Mouse (Mus musculus): ENCODE measurements at regions not wholly inside any gene's neighbourhood (a gene's known extent, or its start where the extent isn't known, plus 50 kb on each side); places are given as distances from the start of the nearest gene placed in this dataset.

DNA sequence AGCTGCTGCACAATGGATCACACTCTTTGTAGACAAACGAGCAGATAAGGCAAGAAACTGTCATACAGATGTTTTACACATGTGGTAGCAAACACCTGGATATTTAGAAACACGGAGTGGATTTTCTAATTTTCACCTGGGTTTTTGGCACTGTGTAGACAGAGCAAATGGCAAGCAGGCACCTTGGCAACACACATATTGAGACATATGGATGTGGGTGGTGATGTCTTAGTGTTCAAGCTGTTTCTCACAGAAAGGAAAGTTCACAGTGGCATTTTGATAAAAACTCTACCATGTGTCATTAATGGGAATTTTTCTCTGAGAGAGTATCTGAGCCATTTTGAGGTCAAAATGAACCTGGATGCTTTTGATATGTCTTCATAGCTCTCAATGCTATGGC lies 417.9 kb upstream of the Megf9 start:
- CTCF ChIA-PET = no interaction called here
- POLR2A ChIA-PET = no interaction called here

DNA sequence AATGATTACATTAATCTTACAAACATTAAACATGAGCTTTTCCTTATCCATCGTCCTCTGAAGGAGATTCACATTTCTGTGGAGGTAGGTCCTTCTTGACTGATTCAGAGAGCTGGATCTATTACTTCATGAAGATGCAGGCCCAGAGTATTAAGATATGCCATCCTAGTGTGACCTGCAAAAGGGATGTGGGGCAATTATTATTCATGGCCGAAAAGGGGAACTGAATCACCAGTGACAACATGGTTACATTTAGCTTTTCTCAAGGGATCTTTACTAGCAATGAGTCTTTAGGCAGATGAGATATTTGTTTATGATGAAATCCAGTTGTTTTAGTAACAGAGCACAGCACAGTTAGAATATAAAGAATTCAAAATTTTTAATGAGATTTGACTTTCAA lies 405.4 kb upstream of the Megf9 start:
- ChIA-PET CTCF (no interaction called here), POLR2A (no interaction called here)

DNA sequence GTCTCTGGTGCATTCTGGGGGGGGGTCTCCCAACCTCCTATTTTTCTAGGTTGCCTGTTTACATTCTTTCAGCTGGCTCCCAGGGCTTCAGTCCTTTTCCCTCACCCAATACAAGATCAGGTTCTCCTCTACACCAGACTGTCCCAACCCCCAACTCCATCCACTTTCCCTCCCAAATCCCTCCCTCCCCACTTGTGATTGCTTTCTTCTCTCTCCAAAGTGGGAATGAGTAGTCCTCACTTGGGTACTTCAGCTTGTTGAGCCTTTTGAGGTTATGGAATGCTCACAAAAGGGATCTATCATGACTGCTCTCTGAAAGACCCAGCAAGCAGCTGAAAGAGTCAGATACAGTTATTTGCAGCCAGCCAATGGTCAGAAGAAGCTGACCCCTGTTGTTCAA lies 399.3 kb upstream of the Megf9 start:
- ChIA-PET POLR2A (no interaction called here), CTCF (no interaction called here)

DNA sequence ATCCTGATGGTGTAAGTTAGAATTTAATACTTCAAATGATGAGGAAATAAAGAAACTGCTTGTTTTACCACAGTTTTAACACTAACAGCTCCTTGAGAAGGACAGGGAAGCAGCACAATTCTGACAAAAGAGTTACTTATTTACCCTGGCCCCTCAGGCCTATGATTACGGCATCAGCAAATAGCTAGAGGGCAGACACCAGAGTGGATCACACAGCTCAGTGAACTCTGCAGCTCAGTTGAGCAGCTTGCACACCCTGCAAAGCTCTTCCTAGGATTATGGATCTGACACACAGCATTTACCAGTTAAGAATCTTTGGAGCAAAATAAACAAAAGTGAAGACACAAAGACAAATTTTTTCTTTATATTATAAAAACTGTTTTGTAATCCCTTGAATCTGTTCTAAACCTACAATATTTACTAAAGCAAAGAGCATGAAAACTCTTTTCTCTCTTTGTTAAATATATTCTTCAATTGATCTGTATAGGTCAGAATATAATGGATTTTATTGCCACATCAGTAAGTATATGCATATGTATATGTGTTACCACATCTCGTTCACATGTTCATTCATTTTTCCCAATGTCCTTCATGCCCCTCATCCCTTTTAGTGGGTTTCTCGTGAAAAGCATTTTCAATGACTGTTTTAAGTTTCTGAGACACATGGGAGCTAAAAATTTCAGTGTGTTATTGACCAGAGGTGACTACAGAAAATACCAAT lies 387.3 kb upstream of the Megf9 start:
- CTCF ChIA-PET = no interaction called here

DNA sequence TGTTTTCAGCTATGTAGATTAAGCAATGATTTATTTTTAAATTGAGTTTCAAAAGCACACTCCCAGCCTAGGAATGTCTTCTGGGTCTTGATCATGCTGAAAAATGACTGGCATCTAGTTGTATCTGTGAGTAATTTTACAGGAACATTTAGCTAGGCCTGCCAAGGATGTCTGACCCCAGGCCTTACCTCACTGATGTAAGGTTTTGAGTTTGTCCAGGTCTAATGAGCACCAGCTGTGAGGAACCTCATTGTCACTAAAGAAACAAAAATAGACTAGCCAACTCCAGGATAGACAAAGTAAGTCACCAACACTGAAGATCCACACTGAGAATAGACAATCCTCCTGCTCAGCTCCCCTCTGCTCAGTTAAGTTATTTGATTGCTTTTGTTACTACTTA lies 379.8 kb upstream of the Megf9 start:
- CTCF ChIA-PET = no interaction called here
- POLR2A ChIA-PET = no interaction called here

More for the DNA sequence above, 387.3 kb upstream of the Megf9 start:
- POLR2A ChIA-PET = no interaction called here

DNA sequence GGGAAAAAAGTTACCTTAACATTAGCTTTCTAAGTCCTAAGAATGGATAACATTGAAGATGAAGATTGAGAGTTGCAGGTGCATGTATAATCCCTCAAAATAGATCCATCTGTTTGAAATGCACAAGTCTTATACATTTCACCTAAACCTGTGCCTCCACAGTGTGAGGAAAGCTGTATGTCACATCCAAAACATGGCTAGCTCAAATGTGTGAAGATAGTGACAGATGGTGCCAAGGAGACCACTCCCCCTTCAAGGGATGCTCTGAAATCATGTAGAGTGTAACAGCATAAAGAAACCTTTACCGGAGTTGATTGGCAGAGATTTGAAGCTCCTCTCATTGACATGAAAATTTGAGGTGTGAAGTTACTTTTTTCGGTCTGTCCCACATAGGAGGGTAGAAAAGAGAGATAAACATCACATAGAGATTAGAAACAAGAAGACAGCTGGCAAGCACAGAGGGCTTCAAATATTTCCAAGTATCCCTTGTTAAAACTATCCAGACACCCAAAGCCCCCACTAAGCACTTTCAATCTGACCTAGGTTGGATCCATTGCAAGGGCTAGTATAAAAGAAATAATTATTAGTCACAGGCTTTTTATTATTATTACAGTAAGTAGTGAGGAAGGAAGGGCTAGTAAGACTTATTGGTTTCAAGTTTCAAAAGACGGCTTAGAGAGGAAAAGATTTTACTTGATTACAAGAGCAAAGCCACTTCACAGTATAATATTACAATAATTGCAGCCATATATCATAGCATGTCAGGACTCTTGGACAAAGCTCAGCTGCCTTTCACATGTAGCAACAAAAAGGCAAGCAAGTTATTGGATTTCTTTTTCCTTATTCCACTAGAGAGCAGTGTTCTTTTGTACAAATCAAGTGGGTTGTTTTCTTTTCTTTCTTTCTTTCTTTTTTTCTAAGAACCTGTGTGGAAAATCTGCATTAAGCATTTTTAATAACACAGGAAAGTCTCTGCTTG lies 372.3 kb upstream of the Megf9 start:
- ChIA-PET POLR2A (no interaction called here), CTCF (interaction anchor here in 1 of 4 experiments (0.7 kb wide), 1 partner anchor 39 kb away, joined by 4 read pairs; no protein-coding TSS in a partner anchor)

Data from embryonic stem cell, embryonic (primary cell).